12 mouse cellular contexts compared by ENCODE assay signal in genomic region chr6:97531043-97531442, GRCm38 (mm10).
DNase-seq lines count a peak whose midpoint lies in the region; ATAC-seq lines count a peak whose summit lies in the region.
"Had no signal": no experiment of that assay in that cellular context is flagged by ENCODE, and none has a peak within 500 bp of the region (broad histone marks: within the 10 kb centered on the region; RNA-seq: fewer than 3 reads in every experiment).

No protein-coding gene starts in this region.

- no peaks in the 10 kb centered on the region for H3K4me1 ChIP-seq in kidney, embryonic 14.5 days (ENCODE audit: control insufficient read depth, insufficient read depth, low read length)
- peaks cover 23% of the 10 kb centered on the region for H3K4me1 ChIP-seq in forebrain, embryonic 14.5 days (ENCODE audit: control insufficient read depth, insufficient read depth, low read length)
- H3K4me1 ChIP-seq: limb, embryonic 12.5 days had no signal

- no peaks in the 10 kb centered on the region for H3K9me3 ChIP-seq in kidney, embryonic 14.5 days (ENCODE audit: control insufficient read depth, low read length)
- no peaks in the 10 kb centered on the region for H3K9me3 ChIP-seq in forebrain, embryonic 14.5 days (replicated peaks; ENCODE audit: control insufficient read depth, low read length)

- no peak overlapping the region for H3K9ac ChIP-seq in kidney, embryonic 14.5 days (ENCODE audit: low read depth, low read length)
- H3K9ac ChIP-seq in forebrain, embryonic 14.5 days (ENCODE audit: low read length): no peak overlapping the region
- H3K9ac ChIP-seq: hindbrain, embryonic 14.5 days; limb, embryonic 12.5 days had no signal

- no peak overlapping the region for H3K27ac ChIP-seq in kidney, embryonic 14.5 days (ENCODE audit: low read depth, low read length)
- no peak overlapping the region for H3K27ac ChIP-seq in forebrain, embryonic 14.5 days (ENCODE audit: low read depth, low read length)
- H3K27ac ChIP-seq: hindbrain, embryonic 14.5 days; limb, embryonic 12.5 days; macrophage had no signal

- H3K36me3 ChIP-seq in kidney, embryonic 14.5 days (ENCODE audit: control insufficient read depth, insufficient read depth, low read length): no peaks in the 10 kb centered on the region
- no peaks in the 10 kb centered on the region for H3K36me3 ChIP-seq in forebrain, embryonic 14.5 days (ENCODE audit: control insufficient read depth, insufficient read depth, low read length)
- H3K36me3 ChIP-seq: limb, embryonic 12.5 days had no signal

- peak; percentile 14 to 31 for DNase-seq in kidney, postnatal 36 days
- DNase-seq in CD4-positive, CD25-positive, alpha-beta regulatory T cell, adult 2 months (ENCODE audit: low read depth, low spot score): peak; percentile 64
- DNase-seq in T-cell, adult 2 months (ENCODE audit: low spot score): peak; percentile 68
- no peak for DNase-seq in frontal cortex, postnatal 36 days (ENCODE audit: low spot score in 2 of 2)
- DNase-seq in cerebellum, postnatal 4 days (ENCODE audit: low spot score in 2 of 2): no peak
- no peak for DNase-seq in forebrain, embryonic 14.5 days (ENCODE audit: low spot score)
- DNase-seq: adrenal gland, adult 2 months had no signal

- 53% methylated on average over 4 of the region's 4 CpGs for WGBS in kidney, embryonic 14.5 days
- WGBS in forebrain, embryonic 14.5 days: 77% methylated on average over 4 of the region's 4 CpGs

- no peaks in the 10 kb centered on the region for H3K27me3 ChIP-seq in kidney, embryonic 14.5 days (ENCODE audit: control insufficient read depth, insufficient read depth, low read length)
- H3K27me3 ChIP-seq in forebrain, embryonic 14.5 days (replicated peaks; ENCODE audit: control insufficient read depth, insufficient read depth, low read length): no peaks in the 10 kb centered on the region
- H3K27me3 ChIP-seq: limb, embryonic 12.5 days had no signal

- no peak for ATAC-seq in kidney, embryonic 14.5 days (ENCODE audit: low FRiP score, low TSS enrichment)
- peak; percentile 63 for ATAC-seq in megakaryocyte progenitor cell, adult 5-6 weeks (replicated peaks; ENCODE audit: poor library complexity)
- no peak for ATAC-seq in forebrain, embryonic 14.5 days

- no peak overlapping the region for H3K4me3 ChIP-seq in kidney, embryonic 14.5 days (ENCODE audit: low read length)
- no peak overlapping the region for H3K4me3 ChIP-seq in forebrain, embryonic 14.5 days (ENCODE audit: low read depth, low read length)
- H3K4me3 ChIP-seq: limb, embryonic 12.5 days had no signal

- no peak overlapping the region for H3K4me2 ChIP-seq in kidney, embryonic 14.5 days (replicated peaks; ENCODE audit: low read depth, low read length)
- no peak overlapping the region for H3K4me2 ChIP-seq in forebrain, embryonic 14.5 days (ENCODE audit: low read length)
- H3K4me2 ChIP-seq: hindbrain, embryonic 14.5 days; limb, embryonic 12.5 days had no signal

Comparison
In these comparisons a context has a peak if more than half of its experiments do, and no peak if none do; other contexts are left out.
1. DNase-seq: peak in kidney, postnatal 36 days (2 of 2), CD4-positive, CD25-positive, alpha-beta regulatory T cell, adult 2 months (single experiment) and T-cell, adult 2 months (single experiment); none in frontal cortex, postnatal 36 days (0 of 2), cerebellum, postnatal 4 days (0 of 2) and forebrain, embryonic 14.5 days (single experiment).